Mouse (Mus musculus) adrenal gland, postnatal 4 days (tissue): ENCODE results near the gene Gm10256. TPM values are rescaled to one million over a fixed set of nuclear protein-coding genes. Genes with fewer than 3 reads are reported as not detected.
"Not testable (repeated sequence)": the region's sequence is repeated elsewhere in the genome, so short reads cannot be mapped to it uniquely, and the experiment has no call there.

Experiments
- DNase-seq, 2 experiments: peaks; one replicate each; pipeline ENCODE4 v3.0.0; 2021 to 2022; ENCODE audit warnings: low spot score in 2 of 2, mixed read lengths in 2 of 2
- long read RNA-seq, 2 experiments: library from polyadenylated mRNA; stranded (forward); transcript quantifications; one replicate each; pipeline ENCODE4 v2.0.0; 2021
- total RNA-seq, 2 experiments: library from RNA; stranded (reverse); gene quantifications; 2 replicates each; pipeline ENCODE4 v1.2.3; 2021

The Gm10256 gene
- total RNA-seq: not detected
- long read RNA-seq, experiment 1: 0 reads
- long read RNA-seq, experiment 2: 0 reads

DNA sequence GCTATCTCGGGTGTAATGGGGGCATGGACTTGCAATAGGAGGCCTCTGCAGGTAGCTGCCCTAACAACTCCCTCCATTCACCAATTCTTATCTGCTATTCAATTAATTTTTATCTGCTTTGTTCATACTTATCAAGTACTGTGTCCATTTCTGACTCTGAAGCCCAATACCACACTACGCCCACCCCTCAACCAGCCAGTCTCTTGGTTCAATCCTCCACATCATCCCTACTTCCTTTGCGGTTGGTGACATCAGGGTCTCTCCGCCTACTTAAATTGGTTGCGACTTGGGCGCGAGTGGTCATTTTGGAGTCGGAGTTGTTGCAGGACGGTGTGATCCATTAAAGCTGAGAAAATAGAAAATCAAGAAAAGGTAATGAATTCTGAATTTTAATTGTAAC is at the start of gene Gm10256, which contains the start of gene Rbmy:
Gene Gm10256 (plus strand): TSS at position 320 of the 400 bp plus-strand sequence.
Gene Rbmy (plus strand): TSS at position 301 of the 400 bp plus-strand sequence.
- not testable (repeated sequence) for DNase-seq

DNA sequence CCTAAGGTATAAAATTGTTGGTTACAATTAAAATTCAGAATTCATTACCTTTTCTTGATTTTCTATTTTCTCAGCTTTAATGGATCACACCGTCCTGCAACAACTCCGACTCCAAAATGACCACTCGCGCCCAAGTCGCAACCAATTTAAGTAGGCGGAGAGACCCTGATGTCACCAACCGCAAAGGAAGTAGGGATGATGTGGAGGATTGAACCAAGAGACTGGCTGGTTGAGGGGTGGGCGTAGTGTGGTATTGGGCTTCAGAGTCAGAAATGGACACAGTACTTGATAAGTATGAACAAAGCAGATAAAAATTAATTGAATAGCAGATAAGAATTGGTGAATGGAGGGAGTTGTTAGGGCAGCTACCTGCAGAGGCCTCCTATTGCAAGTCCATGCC is 34.4 kb upstream of the Gm10256 start, which contains the start of gene Gm4064:
Gene Gm4064 (minus strand): TSS at position 101 of the 400 bp plus-strand sequence.
- not testable (repeated sequence) for DNase-seq

DNA sequence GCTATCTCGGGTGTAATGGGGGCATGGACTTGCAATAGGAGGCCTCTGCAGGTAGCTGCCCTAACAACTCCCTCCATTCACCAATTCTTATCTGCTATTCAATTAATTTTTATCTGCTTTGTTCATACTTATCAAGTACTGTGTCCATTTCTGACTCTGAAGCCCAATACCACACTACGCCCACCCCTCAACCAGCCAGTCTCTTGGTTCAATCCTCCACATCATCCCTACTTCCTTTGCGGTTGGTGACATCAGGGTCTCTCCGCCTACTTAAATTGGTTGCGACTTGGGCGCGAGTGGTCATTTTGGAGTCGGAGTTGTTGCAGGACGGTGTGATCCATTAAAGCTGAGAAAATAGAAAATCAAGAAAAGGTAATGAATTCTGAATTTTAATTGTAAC is 70.2 kb downstream of the Gm10256 start, which contains the start of gene Gm10352:
Gene Gm10352 (plus strand): TSS at position 301 of the 400 bp plus-strand sequence.
- not testable (repeated sequence) for DNase-seq

Other genes starting within 250 kb of the Gm10256 start
- not detected for gene H2al2c, start 231.6 kb upstream of the Gm10256 start, total RNA-seq
- not detected for gene Sry, start 167.0 kb upstream of the Gm10256 start, total RNA-seq
- not detected for gene H2al2b, start 110.0 kb upstream of the Gm10256 start, total RNA-seq
- not detected for gene Gm4064, start 34.5 kb upstream of the Gm10256 start, total RNA-seq
- gene Rbmy, start within 50 bp of the Gm10256 start, total RNA-seq: not detected
- gene Gm10352, start 70.3 kb downstream of the Gm10256 start, total RNA-seq: not detected
- not detected for gene Gm29289, start 101.9 kb downstream of the Gm10256 start, total RNA-seq